Mouse (Mus musculus): ENCODE data around the gene Atp11c. TPM values are rescaled to one million over a fixed set of nuclear protein-coding genes. Genes with fewer than 3 reads are reported as not detected.
A peak's percentile ranks its signal among the peaks of the same experiment; 100 is the strongest.

The Atp11c gene
- 9.9 and 10.6 TPM in 2 replicates for polyA plus RNA-seq (2014; fragmentation: Nextera tagmentation; extraction: Ambion mirVana)

DNA sequence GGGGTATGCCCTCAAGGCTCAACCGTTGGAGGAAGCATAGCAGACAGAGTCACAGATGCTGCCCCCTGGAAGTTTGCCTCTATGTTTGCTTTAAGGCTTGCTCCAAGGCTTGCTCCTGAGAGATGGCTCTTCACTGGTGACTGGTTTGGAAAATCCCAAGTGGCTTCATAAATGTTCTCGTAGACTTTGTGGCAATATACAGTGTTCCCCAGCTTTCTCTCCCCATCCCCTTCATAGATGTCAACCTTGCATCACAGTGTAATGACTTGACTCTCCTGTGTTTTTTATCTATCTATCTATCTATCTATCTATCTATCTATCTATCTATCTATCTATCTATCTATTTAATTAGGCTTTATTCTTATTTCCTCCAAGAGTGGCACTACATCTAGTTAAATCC is at the start of gene Atp11c:
TSS of gene Atp11c (minus strand) at position 101 of the 400 bp plus-strand sequence.
- Histone ChIP-seq H3K9me3 (ENCODE audit: control insufficient read depth, low read length) (no peaks in the 10 kb centered on the region), H3K9ac (ENCODE audit: low read depth, low read length) (no peak within 1 kb of the TSS), H3K36me3 (ENCODE audit: control insufficient read depth, insufficient read depth, low read length) (no peaks in the 10 kb centered on the region), H3K4me3 (ENCODE audit: low read depth, low read length) (no peak within 1 kb of the TSS), H3K27me3 (replicated peaks; ENCODE audit: control insufficient read depth, insufficient read depth, low read length) (no peaks in the 10 kb centered on the region), H3K4me1 (ENCODE audit: control insufficient read depth, insufficient read depth, low read length) (no peaks in the 10 kb centered on the region), H3K4me2 (ENCODE audit: low read depth, low read length) (no peak within 1 kb of the TSS), H3K27ac (replicated peaks; ENCODE audit: low read depth, low read length) (no peak within 1 kb of the TSS)
- ATAC-seq (ENCODE audit: low read depth) = no peak
- WGBS = 81% methylated on average over 2 of the region's 2 CpGs
- no peak for DNase-seq (ENCODE audit: low spot score)

GRCm38 (mm10) chrX:60609202-60609601 is 16.7 kb upstream of the Atp11c start:
- Histone ChIP-seq H3K36me3 (ENCODE audit: control insufficient read depth, insufficient read depth, low read length) (no peaks in the 10 kb centered on the region), H3K27ac (replicated peaks; ENCODE audit: low read depth, low read length) (no peak overlapping the region), H3K4me2 (ENCODE audit: low read depth, low read length) (no peak overlapping the region), H3K4me3 (ENCODE audit: low read depth, low read length) (no peak overlapping the region), H3K9me3 (ENCODE audit: control insufficient read depth, low read length) (no peaks in the 10 kb centered on the region), H3K9ac (ENCODE audit: low read depth, low read length) (no peak overlapping the region), H3K27me3 (replicated peaks; ENCODE audit: control insufficient read depth, insufficient read depth, low read length) (no peaks in the 10 kb centered on the region), H3K4me1 (ENCODE audit: control insufficient read depth, insufficient read depth, low read length) (no peaks in the 10 kb centered on the region)
- 40% methylated on average over 3 of the region's 3 CpGs for WGBS
- DNase-seq (ENCODE audit: low spot score) (peak; percentile 25), ATAC-seq (ENCODE audit: low read depth) (no peak)

DNA sequence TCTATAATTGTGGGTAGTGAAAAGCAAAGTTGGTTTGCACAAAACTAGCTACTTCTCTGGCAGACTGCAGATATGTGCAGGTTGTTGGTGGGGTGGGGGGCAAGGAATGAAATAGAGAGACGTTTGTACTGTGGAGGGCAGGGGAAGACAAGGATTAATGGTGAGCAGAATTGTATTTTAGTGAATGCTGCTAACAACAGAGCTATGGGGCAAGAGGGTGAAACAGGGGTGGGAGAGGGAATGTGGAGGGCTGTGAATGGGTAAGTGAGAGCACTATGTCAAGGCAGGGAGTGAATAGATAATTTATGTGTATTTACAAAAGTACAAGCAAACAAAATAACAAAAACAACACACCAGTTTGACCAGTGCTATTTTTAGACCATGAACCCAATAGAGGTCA is 22.0 kb downstream of the Atp11c start:
- Histone ChIP-seq H3K4me3 (ENCODE audit: low read depth, low read length) (no peak overlapping the region), H3K27me3 (replicated peaks; ENCODE audit: control insufficient read depth, insufficient read depth, low read length) (no peaks in the 10 kb centered on the region), H3K9ac (ENCODE audit: low read depth, low read length) (no peak overlapping the region), H3K9me3 (ENCODE audit: control insufficient read depth, low read length) (no peaks in the 10 kb centered on the region), H3K4me1 (ENCODE audit: control insufficient read depth, insufficient read depth, low read length) (no peaks in the 10 kb centered on the region), H3K36me3 (ENCODE audit: control insufficient read depth, insufficient read depth, low read length) (no peaks in the 10 kb centered on the region), H3K4me2 (ENCODE audit: low read depth, low read length) (no peak overlapping the region), H3K27ac (replicated peaks; ENCODE audit: low read depth, low read length) (no peak overlapping the region)
- 17% methylated on average over 1 of the region's 1 CpGs for WGBS
- DNase-seq (ENCODE audit: low spot score) (no peak), ATAC-seq (ENCODE audit: low read depth) (no peak)

DNA sequence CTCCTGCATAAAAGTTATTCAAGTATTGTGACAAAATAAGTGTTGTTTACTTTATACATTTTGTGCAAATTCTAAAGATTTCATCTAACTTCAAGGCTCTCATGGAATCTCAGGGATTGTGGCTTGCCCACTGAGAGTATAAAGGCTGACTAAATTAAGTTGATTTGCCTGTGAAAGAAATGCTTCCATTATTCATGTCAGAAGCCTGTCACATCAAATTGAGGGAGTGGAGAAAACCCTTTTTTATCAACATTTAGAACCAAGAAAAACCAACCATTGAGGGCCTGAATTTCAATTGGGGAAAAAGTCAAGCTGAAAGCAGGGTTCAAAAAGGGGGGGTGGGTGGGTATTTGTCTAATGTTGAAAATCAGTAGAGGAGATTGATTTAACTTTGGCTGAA is 23.5 kb downstream of the Atp11c start:
- Histone ChIP-seq H3K4me1 (ENCODE audit: control insufficient read depth, insufficient read depth, low read length) (no peaks in the 10 kb centered on the region), H3K27ac (replicated peaks; ENCODE audit: low read depth, low read length) (no peak overlapping the region), H3K36me3 (ENCODE audit: control insufficient read depth, insufficient read depth, low read length) (no peaks in the 10 kb centered on the region), H3K9me3 (ENCODE audit: control insufficient read depth, low read length) (no peaks in the 10 kb centered on the region), H3K4me3 (ENCODE audit: low read depth, low read length) (no peak overlapping the region), H3K4me2 (ENCODE audit: low read depth, low read length) (no peak overlapping the region), H3K27me3 (replicated peaks; ENCODE audit: control insufficient read depth, insufficient read depth, low read length) (no peaks in the 10 kb centered on the region), H3K9ac (ENCODE audit: low read depth, low read length) (no peak overlapping the region)
- ATAC-seq (ENCODE audit: low read depth) = no peak
- DNase-seq (ENCODE audit: low spot score) = no peak

- Histone ChIP-seq H3K4me1 (ENCODE audit: control insufficient read depth, insufficient read depth, low read length) (no peaks in the 10 kb centered on the region), H3K27me3 (replicated peaks; ENCODE audit: control insufficient read depth, insufficient read depth, low read length) (no peaks in the 10 kb centered on the region), H3K27ac (replicated peaks; ENCODE audit: low read depth, low read length) (no peak overlapping the region), H3K9ac (ENCODE audit: low read depth, low read length) (no peak overlapping the region), H3K36me3 (ENCODE audit: control insufficient read depth, insufficient read depth, low read length) (no peaks in the 10 kb centered on the region), H3K4me2 (ENCODE audit: low read depth, low read length) (no peak overlapping the region), H3K4me3 (ENCODE audit: low read depth, low read length) (no peak overlapping the region), H3K9me3 (ENCODE audit: control insufficient read depth, low read length) (no peaks in the 10 kb centered on the region)
- 41% methylated on average over 4 of the region's 4 CpGs for WGBS
- ATAC-seq (ENCODE audit: low read depth) (peak; percentile 53; the same call in 1 of the 2 replicates), DNase-seq (ENCODE audit: low spot score) (peak; percentile 23)
These were observed 37.3 kb downstream of the Atp11c start for GRCm38 (mm10) chrX:60555242-60555641.

DNA sequence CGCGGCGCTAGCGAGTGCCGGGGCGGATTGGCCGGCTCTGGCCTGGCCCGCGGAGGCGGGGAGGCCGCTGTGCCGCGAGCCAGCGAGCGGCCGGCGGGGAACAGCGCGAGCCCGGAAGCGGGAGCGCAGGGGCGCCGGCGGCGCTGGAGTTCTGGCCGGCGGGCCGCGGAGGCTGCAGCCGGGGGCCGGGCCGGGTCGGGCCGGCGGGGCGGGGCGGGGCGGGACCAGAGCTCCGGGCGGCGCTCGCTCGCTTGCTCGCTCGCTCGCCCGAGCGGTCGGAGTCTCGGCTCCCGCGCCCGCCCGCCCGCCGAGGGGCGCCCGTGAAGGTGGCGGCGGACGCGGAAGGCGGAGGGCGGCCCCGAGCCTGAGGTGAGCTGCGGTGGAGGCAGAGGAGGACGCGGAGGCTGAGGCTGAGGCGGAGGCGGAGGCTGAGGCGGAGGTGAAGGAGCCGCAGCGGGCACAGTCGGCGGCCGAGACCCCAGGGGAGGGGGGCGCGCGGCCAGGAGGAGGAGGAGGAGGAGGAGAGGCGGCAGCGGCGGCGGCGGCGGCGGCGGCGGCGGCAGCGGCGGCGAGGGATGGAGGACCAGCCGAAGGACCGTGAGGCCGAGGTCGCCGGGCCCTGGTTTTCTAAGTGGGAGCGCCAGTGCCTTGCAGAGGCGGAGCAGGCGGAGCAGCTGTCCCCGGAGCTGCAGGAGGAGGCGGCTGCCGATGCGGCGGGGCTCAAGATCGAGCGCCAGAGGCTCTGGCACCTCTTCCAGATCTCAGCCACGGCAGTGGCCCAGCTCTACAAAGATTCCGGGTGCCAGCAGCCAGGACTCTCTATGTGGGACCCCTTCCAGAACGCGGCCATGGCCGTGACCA is 44.8 kb downstream of the Atp11c start:
- ATAC-seq (ENCODE audit: low read depth) (peak; percentile 89), DNase-seq (ENCODE audit: low spot score) (peak; percentile 54)
- Histone ChIP-seq H3K4me2 (ENCODE audit: low read depth, low read length) (peak overlapping the region; percentile 49), H3K27me3 (replicated peaks; ENCODE audit: control insufficient read depth, insufficient read depth, low read length) (peaks cover 9% of the 10 kb centered on the region), H3K4me3 (ENCODE audit: low read depth, low read length) (peak overlapping the region; percentile 54), H3K27ac (replicated peaks; ENCODE audit: low read depth, low read length) (peak overlapping the region; percentile 55; the same call in 1 of the 2 replicates), H3K9me3 (ENCODE audit: control insufficient read depth, low read length) (no peaks in the 10 kb centered on the region), H3K4me1 (ENCODE audit: control insufficient read depth, insufficient read depth, low read length) (no peaks in the 10 kb centered on the region), H3K9ac (ENCODE audit: low read depth, low read length) (peak overlapping the region; percentile 67), H3K36me3 (ENCODE audit: control insufficient read depth, insufficient read depth, low read length) (no peaks in the 10 kb centered on the region)
- WGBS = 21% methylated on average over 22 of the region's 113 CpGs

DNA sequence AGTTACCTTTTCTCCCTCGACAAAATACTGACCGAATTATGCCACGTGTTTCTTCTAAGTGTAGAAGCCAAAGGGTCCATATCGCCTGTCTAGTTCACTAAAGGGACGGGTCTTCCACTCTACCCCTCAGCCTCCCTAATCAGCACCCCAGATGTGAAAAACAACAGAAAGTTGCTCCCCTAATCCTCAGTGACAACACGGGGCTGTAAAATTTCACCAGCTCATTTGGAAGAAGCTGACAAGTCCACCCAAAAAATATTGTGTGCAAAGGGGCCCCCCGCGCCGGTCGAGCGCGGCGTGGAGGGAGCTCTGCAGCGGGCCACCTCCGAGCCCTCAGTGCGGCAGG is 45.4 kb downstream of the Atp11c start:
- Histone ChIP-seq H3K9me3 (ENCODE audit: control insufficient read depth, low read length) (no peaks in the 10 kb centered on the region), H3K4me1 (ENCODE audit: control insufficient read depth, insufficient read depth, low read length) (no peaks in the 10 kb centered on the region), H3K4me2 (ENCODE audit: low read depth, low read length) (peak overlapping the region; percentile 49), H3K36me3 (ENCODE audit: control insufficient read depth, insufficient read depth, low read length) (no peaks in the 10 kb centered on the region), H3K27ac (replicated peaks; ENCODE audit: low read depth, low read length) (no peak overlapping the region), H3K27me3 (replicated peaks; ENCODE audit: control insufficient read depth, insufficient read depth, low read length) (peaks cover 9% of the 10 kb centered on the region), H3K9ac (ENCODE audit: low read depth, low read length) (peak overlapping the region; percentile 67), H3K4me3 (ENCODE audit: low read depth, low read length) (peak overlapping the region; percentile 54)
- WGBS = 23% methylated on average over 15 of the region's 16 CpGs
- no peak for DNase-seq (ENCODE audit: low spot score)
- ATAC-seq (ENCODE audit: low read depth) = no peak

GRCm38 (mm10) chrX:60545906-60546305 is 46.6 kb downstream of the Atp11c start:
- ATAC-seq (ENCODE audit: low read depth) (no peak), DNase-seq (ENCODE audit: low spot score) (no peak)
- Histone ChIP-seq H3K27me3 (replicated peaks; ENCODE audit: control insufficient read depth, insufficient read depth, low read length) (peaks cover 9% of the 10 kb centered on the region), H3K9me3 (ENCODE audit: control insufficient read depth, low read length) (no peaks in the 10 kb centered on the region), H3K9ac (ENCODE audit: low read depth, low read length) (no peak overlapping the region), H3K4me2 (ENCODE audit: low read depth, low read length) (no peak overlapping the region), H3K36me3 (ENCODE audit: control insufficient read depth, insufficient read depth, low read length) (no peaks in the 10 kb centered on the region), H3K4me1 (ENCODE audit: control insufficient read depth, insufficient read depth, low read length) (no peaks in the 10 kb centered on the region), H3K4me3 (ENCODE audit: low read depth, low read length) (no peak overlapping the region), H3K27ac (replicated peaks; ENCODE audit: low read depth, low read length) (no peak overlapping the region)
- 37% methylated on average over 3 of the region's 3 CpGs for WGBS

- no peaks in the 10 kb centered on the region for H3K36me3 ChIP-seq (ENCODE audit: control insufficient read depth, insufficient read depth, low read length)
- H3K27ac ChIP-seq (replicated peaks; ENCODE audit: low read depth, low read length) = no peak overlapping the region
- no peak overlapping the region for H3K4me3 ChIP-seq (ENCODE audit: low read depth, low read length)
- no peaks in the 10 kb centered on the region for H3K9me3 ChIP-seq (ENCODE audit: control insufficient read depth, low read length)
- peaks cover 9% of the 10 kb centered on the region for H3K27me3 ChIP-seq (replicated peaks; ENCODE audit: control insufficient read depth, insufficient read depth, low read length)
- no peak overlapping the region for H3K4me2 ChIP-seq (ENCODE audit: low read depth, low read length)
- 22% methylated on average over 1 of the region's 1 CpGs for WGBS
- no peak for ATAC-seq (ENCODE audit: low read depth)
- DNase-seq (ENCODE audit: low spot score) = no peak
- no peaks in the 10 kb centered on the region for H3K4me1 ChIP-seq (ENCODE audit: control insufficient read depth, insufficient read depth, low read length)
- no peak overlapping the region for H3K9ac ChIP-seq (ENCODE audit: low read depth, low read length)
These were observed 47.1 kb downstream of the Atp11c start for GRCm38 (mm10) chrX:60545444-60545843.

All from embryonic facial prominence, embryonic 14.5 days (tissue).